Mouse (Mus musculus): ENCODE data around the gene Gpr162.

DNA sequence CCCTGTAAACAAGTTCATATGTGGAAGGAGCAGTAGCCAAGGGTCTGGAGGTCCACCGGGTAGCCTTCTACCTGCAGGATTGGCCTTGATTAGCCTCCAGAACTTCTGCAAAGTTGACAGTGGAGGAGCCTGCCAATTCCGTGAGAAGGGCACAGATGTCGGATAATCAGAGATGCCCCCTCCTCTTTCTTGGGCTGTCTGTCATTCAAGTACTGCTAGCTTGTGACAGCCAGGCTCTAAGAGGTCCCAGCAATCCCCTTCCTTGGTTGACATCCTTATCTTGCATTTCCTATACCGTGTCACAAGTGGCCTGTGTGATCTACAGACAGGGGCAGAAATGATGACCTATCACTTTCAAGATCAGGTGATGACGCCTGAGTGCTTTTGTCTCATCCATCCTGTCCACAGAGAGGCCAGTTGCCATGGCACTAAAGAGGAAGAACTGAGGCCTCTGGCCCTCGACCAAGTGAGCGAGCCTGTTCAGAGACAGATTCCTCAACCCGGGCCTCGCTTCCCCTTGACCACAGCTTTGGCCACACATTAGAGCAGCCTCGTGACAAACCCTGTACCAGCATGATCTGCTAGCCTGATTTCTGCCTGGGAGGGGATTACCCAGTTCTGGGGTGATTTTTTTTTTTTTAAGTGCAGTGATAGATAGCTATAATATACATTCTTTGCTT is 37.2 kb upstream of the Gpr162 start:
- TF ChIP-seq CTCF (IDR thresholded peaks at IDR 0.05; ENCODE audit: control insufficient read depth, insufficient read depth, insufficient replicate concordance, low read depth, low read length) = no peak
- TF ChIP-seq POLR2A (IDR thresholded peaks at IDR 0.05; ENCODE audit: control insufficient read depth, low read depth, low read length) = no peak

All from testis, adult 2 months (tissue).